Mouse (Mus musculus) adrenal gland, adult 2 months (tissue): Measurements from ENCODE around the gene Nacc2. TPM values are rescaled to one million over a fixed set of nuclear protein-coding genes. Genes with fewer than 3 reads are reported as not detected.

Source experiments
- DNase-seq: peaks from one replicate; pipeline ENCODE4 v3.0.0; 2021
- long read RNA-seq: library from polyadenylated mRNA; stranded (forward); transcript quantifications from one replicate; pipeline ENCODE4 v2.0.0, GENCODE M21; 2021
- polyA plus RNA-seq: library from polyadenylated mRNA; depleted of rRNA; stranded (reverse); fragments of >200 nt; gene quantifications from 2 replicates; pipeline ENCODE4 v1.2.3, GENCODE M21; 2012; rRNA removed
- total RNA-seq, 2 experiments: library from RNA; stranded (reverse); gene quantifications; 2 replicates each; pipeline ENCODE4 v1.2.3; 2021

The Nacc2 gene
- total RNA-seq (10 to 100 TPM; 36.1 to 52.3 TPM), polyA plus RNA-seq (69.8 and 94.3 TPM in 2 replicates)
- long read RNA-seq, full-length matches to known transcripts = 21 of 45 reads
- long read RNA-seq, partial matches to known transcripts = 3 of 45 reads
- long read RNA-seq, other reads (novel, unspliced or antisense) = 21 of 45 reads

- no peak for DNase-seq
Measured at GRCm38 (mm10) chr2:26123079-26123648, at the start of gene Nacc2. Nacc2 (minus strand) TSS chr2:26123220.

DNA sequence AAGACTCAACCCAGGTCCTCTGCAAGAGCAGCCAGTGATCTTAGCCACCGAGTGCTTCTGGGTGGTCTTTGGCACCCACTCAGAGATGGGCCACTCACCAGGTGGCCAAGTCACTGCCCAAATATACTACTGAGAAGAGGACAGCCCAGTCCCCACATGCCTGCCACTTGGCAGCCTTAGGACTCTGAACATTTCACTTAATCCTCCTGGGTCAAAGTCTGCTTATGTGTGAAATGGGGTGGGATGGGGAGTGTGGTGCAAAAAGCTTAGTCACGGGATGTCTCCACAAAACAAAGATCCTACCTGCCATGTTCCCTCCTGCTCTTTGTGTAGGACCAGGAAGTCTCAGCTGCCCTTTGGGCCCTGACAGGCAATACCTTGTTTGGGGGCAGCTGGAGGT is 49.1 kb upstream of the Nacc2 start:
- DNase-seq = no peak

GRCm38 (mm10) chr2:26170376-26170775 is 47.4 kb upstream of the Nacc2 start:
- no peak for DNase-seq

GRCm38 (mm10) chr2:26168843-26169579 is 46.0 kb upstream of the Nacc2 start:
- no peak for DNase-seq

DNA sequence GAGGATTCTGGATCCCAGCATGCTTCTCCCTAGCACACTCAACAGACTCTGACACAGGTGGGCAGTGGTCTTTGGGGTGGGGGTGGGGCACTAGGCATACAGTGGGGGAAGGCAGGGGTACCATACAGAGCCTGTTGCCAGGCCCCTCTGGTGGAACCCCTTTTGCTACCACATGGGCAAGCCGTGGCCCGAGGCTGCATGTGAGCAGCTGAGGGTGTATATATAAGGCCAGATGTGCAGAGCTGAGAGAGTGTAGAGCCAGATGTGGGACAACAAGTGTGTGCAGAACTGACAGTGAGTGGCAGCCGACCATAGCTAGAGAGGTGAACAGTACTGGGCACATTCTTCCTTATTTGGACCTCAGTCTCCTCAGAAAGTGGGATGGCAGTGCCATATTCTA is 43.9 kb upstream of the Nacc2 start:
- no peak for DNase-seq

GRCm38 (mm10) chr2:26158064-26158463 is 35.0 kb upstream of the Nacc2 start:
- no peak for DNase-seq

DNA sequence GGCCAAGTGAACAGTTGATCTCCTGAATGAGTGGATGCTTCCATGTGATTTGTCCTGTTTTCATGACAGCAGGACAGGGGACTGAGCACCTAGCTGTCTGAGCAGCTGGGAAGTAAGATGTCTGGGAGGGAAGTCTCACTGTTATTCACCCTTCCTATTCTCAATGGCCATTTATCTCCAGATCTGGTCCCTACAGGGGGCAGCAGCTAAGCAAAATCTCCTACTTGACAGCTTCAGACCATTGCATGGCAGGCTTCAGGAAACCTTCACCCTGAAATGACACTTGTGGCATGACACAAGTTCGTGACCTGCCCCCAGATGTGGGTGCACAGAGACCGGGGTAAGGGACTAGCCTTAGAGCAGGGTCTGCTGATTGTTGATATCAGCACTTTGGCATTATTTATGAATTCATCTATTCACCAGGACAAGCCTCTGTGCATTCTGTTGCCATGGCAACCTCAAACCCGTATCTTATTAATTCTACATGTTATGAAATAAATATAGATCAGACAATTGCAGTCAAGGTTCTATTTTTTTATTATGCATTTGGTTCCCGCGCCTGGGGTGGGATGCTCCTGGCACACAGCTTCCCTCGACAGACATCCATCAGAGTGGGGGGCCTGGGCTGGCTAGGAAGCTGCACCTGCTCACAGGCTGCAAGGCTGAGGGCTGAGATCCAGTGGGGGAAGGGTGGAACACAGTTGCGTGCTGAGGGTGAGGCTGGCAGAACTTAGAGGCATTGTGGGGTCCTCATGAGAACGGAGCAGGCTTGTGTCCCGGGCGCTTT is 33.4 kb upstream of the Nacc2 start:
- DNase-seq = no peak

DNA sequence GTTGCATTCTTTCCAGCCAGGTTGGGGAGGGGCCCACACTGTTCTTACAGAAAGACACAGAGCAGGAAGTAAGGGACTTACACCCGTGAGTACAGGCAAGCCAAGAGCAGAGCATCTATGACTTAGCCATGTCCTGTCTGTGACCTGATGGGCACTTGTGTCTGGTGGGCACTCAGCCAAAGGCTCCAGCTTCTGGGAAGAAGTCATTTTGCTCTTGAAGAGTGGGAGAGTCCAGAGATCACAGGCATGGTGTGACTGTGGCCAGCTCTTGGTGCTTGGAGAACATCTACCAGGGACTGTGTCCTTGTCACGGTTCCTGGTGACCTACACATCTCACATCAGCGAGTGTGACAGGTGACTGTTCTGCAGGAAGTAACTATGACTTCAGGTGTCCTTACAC is 32.7 kb upstream of the Nacc2 start:
- DNase-seq = no peak

GRCm38 (mm10) chr2:26154586-26154985 is 31.6 kb upstream of the Nacc2 start:
- DNase-seq = no peak

GRCm38 (mm10) chr2:26153909-26154340 is 30.9 kb upstream of the Nacc2 start:
- no peak for DNase-seq

GRCm38 (mm10) chr2:26153295-26153694 is 30.3 kb upstream of the Nacc2 start:
- peak; percentile 53 for DNase-seq

DNA sequence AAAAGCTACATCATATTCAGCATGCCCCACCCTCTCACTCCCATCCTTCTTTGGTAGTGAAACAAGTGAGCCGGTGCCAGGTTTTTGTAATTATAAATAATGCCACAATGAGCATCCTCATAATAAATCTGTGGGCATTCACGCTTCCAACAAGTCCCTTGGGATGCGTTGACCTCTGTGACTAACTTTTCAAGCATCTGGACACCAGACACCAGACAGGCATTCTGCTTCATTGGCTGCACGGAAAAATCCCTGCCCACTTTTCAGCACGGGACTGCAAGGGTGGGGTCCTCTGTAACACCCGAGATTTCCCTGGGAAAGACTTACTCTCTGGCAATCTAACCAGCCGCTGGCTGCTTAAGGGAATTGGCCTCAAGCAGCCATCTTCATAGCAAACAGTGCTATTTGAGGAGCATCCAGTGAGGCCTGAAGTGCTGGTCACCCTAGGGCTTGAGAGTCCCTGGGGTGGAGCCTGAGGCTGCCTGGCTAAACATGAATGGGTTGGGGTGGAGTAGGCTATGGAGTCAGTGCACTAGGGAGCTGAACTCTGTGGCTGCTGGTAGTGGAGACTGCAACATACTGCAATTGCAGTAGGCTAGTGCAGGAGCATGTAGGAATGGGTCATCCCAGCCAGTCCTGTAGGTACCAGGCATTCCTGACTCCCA is 24.8 kb upstream of the Nacc2 start:
- DNase-seq = no peak

- no peak for DNase-seq
Measured at GRCm38 (mm10) chr2:26146337-26147042, 23.5 kb upstream of the Nacc2 start.

GRCm38 (mm10) chr2:26145113-26145512 is 22.1 kb upstream of the Nacc2 start:
- no peak for DNase-seq

DNA sequence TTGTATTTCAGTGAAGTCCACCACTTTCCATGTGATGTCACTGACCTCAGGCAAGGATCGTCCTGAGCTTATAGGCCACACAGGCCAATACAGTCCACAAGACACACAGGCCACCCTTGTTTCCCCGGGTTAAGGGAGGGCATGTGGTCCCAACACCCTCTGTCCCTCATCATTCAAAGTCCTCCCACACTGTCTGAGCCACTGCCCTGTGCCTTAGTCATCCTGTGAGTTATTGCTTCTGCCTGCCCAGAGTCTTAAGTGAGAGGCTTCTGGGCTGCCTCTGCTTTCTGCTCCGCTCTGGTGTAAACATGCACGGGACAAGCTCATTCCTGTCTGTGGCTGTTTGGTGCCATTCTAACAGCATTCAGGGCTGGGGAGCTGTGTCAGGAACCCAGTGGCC is 21.3 kb upstream of the Nacc2 start:
- peak; percentile 75 for DNase-seq

DNA sequence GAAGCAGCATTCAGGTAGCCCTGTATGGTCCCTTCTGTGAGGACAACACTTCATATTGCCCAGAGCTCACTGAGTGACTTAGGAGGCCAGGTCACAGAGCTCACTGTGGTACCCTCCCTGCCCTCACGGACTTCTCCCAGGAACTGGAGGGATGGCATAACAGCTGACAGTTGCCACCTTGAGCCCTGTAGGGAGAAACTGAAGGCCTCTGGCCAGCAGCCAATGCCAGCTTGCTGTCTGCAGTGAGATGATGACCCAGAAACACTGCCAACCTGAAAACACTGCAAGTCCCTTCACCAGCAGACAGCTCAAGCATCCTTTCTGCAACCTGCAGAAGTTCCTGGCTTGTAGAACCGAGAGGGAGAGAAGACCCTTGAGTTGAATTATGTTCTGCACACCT is 20.5 kb upstream of the Nacc2 start:
- peak; percentile 88 for DNase-seq

DNA sequence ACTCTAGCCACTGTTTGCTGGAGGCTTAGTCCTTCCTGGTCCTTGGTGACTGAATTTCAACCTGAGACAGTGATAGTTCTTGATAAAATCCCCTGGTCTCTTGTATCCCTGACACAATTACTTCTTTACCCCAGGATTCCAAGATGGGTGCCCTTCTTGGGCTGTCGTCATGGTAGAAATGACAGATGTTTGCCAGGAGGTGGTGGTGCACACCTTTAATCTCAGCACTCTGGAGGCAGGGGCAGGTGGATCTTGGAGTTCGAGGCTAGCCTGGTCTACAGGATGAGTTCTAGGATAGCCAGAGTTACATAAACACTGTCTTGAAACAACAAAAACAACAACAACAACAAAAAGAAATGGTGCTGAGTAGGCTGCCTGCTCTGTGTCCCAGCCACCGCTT is 20.0 kb upstream of the Nacc2 start:
- DNase-seq = no peak

- DNase-seq = peak; percentile 74
Measured at GRCm38 (mm10) chr2:26141893-26142635, 19.0 kb upstream of the Nacc2 start.

DNA sequence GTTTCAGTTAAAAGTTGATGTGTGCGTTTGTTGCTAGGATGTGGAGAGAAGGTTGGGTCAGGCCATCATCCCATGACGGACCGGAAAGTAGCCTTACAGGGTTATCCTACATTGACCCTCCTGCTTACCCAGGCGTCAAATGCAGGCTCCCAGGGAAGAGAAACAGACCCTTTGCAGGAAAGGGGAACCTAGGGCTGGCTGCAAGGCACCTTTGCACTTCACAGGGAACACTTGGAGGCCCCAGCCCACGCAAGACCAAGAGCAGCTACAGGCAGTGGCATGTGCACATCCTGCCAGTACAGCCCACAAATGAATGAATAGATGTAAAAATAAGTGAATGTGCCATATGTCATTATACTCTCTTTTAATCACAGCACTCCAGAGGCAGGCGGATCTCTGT is 17.9 kb upstream of the Nacc2 start:
- DNase-seq = no peak

GRCm38 (mm10) chr2:26140292-26140819 is 17.3 kb upstream of the Nacc2 start:
- peak; percentile 99 for DNase-seq
